Mouse (Mus musculus) ovary, postnatal 14 days (tissue): ENCODE results near the gene Plxna4.

Source experiments
- DNase-seq: peaks from one replicate; pipeline ENCODE4 v3.0.0; 2022; ENCODE audit warnings: low spot score

The Plxna4 gene

DNA sequence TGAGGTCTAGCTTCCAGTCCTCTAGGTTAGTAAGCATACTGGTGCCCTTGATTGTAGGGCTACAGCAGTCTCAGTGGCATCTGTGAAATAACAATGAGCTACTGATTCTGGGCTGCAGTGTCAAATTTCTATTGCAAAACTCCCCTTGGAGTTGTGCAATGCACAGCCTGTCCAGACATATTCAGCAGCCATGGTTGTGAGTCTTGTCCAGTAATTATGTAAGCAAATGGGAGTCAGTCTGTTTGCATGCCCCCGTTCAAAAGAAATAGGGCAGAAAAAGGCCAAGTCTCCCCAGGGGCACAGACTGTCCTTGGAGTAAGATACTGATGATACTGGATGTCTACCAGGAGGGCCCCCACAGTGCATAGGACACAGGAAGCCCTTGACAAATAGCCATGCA lies 420.3 kb downstream of the Plxna4 start:
- DNase-seq, result no peak

DNA sequence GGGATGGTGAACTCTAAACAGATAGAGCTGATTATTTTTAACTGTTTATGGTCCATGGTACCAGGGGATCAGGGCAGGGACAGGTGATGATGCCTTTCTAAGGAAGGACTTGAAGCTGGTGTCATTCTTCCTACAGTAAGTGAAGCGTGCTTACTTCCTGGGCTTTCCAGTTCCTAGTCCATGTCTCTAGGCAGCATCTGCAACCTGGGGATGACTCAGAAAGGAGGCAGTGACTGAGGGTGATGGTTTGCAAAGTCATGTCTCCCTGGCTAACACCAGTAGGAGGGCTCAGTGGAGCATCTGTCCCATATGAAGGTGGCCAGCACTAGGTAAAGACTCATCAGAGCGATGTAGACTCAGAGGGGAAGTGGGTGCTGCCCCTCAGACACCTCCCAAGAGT lies 427.6 kb downstream of the Plxna4 start:
- DNase-seq, result no peak

DNA sequence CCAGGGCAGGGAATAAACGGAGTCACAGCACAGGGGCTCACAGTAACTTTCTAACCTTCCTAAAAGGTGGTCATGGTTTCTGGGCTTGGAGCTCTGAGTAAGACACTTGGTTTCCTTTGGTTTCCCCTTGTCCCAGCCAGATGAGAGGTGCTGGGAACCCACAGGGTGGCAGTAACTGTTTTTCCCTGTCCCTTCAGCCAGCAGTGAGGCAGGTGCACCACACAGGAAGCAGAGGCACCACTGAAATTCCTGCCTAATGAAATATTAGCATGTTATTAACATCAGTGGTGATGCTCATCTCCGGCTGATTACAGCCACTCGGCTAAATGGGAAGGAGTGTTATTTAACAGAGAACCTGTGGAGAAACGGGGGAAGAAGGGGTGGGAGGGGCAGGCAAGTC lies 428.1 kb downstream of the Plxna4 start:
- DNase-seq, result no peak

DNA sequence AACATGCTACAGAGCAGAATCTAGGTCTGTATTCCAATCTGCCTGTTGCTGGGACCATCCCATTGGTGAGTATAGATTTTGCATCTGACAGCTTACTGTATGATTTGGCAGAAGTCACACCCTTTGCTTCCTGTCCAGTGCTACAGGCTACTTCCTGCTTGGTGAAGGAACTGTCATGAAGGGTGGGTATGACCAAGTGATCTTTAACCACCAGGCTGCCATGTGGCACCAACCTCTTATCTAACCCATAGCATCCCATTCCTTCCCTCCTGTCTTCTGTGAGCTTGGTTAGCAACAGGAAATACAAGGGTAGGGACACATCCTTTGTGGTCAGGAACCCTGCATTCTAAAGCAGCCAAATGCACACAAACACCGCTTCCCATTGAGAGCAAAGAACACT lies 429.6 kb downstream of the Plxna4 start:
- DNase-seq, result no peak

DNA sequence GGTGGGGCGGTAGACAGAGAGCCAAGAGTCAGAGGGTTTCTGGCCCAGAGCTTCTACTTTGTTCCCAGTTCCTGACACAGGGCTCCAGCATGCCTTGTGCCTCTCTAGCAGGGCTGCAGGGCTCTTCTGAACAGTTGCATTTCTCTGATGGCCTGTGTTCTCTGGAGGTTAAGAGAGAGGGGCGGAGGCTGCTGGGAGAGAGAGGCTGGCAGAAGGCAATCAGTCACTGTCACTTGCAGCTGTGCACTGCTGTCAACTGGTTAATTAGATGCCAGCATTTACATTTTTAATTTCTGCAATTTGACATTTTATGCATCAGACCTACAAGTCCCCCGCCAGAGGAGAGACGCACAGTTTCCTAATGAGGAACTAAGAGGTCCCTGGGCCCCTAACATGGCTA lies 434.8 kb downstream of the Plxna4 start:
- no peak for DNase-seq

DNA sequence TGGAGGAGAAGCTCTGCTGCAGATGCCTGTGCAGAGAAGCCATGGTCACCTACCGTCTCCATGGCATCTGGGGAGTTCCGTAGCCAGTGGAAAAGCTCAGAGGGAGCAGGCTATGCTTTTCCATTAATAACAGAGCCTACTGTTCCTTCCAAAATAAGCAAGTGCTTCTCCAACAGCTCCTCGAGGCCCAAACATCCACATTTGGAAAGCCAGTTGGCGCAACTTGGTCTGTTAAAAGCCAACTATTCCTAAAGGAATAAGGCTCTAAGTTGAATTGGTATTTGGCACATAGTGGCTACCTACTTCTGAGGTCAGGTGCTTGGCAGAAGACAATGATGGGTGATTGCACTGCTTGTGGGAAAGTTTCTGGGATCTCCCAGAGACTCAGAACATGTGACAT lies 437.2 kb downstream of the Plxna4 start:
- DNase-seq, result no peak

DNA sequence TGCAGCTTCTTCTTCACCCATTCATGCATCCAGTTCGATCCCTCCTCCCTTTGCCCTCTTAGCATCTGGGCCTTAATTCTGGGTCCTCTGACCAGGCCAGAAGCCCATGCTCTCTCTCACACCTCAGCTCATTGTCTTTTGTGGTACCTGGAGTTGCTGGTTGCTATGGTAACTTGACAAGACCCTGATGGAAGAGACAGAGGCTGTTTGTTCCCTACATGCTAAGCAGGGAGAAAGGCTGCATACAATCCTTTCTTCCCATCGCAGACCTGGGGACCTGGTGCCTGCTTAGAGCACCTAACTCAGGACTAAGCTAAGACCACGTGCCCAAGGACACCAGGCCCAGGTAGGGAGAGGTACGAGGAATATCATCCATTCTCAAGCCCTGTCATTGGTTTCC lies 443.2 kb downstream of the Plxna4 start:
- no peak for DNase-seq

DNA sequence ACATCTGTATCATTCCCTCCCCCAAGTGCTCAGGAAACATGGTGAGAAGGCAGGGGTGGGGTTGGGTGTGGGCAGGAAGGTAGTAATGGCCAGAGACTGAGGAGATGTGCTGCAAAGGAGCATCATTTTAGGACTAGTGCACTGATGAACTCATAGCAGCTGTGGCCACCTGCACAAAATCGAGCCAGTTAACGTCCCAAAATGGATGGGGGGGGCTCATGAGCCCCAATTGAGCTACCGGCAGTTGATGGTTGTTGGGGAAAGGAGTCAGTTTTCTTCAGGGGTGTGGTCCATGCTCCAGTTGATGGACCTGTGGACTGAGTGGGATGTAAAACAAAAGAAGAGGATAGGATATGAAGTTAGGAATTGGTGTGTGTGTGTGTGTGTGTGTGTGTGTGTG lies 448.5 kb downstream of the Plxna4 start:
- no peak for DNase-seq

DNA sequence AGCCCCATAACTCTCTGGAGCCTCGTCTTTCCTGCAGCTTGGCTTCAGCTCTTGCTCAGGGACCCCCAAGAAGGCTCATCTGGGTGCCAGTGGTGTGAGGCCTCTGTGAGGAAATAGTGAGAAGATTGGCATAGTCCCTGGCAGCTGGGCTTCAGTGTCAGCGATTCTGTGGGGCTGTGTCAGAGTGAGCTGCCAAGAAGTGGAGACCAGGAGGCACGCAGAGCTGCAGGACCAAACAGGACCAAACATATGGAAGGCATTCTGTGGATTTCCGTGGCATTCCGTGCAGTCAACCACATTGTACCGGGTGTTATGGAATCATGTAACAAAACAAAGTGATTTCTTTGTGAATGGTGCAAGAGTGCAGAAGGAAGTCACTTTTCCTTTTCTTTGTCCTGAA lies 461.1 kb downstream of the Plxna4 start:
- DNase-seq, result no peak

DNA sequence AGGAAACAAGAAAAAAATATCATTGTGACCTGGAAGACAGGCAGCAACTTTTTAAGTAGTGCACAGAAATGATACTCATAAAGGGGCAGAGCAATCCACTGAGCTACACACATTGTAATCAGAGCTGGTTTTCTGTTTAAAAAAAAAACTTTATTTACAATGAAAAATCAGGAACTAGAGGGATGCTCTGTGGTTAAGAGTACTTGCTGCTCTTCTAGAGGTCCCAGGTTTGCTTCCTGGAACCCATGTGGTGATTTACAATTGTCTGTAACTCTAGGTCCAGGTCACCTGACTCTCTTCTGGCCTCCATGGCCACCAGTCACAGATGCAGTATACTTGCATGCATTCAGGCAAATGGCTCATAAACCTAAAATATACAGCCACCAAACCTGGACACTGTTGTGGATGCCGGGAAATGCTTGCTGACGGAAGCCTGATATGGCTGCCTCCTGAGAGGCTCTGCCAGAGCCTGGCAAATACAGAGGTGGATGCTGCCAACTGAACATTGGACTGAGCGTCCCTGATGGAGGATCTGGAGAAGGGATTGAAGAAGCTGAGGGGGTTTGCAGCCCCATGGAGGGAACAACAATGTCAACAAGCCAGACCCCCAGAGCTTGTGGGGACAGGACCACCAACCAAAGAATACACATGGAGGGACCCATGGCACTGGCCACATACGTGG lies 465.3 kb downstream of the Plxna4 start:
- DNase-seq, result no peak

DNA sequence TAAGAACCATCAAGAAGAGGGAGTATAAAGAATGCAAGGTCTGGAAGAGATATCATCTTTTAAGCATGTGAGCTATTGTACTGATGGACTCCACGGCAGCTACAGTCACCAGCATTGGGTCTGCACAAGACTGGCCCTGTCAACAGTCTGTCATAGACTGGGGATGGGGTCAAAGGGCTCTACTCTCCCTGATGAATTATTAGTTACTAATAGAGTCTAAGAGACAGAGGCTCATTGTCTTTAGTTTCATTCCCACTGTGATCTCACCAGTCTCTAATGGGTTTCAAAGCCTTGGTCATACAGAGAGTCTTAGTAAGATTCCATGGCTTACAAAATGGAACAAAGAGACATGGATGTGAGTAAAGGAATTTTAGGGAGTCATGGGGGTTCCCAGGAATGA lies 467.1 kb downstream of the Plxna4 start:
- no peak for DNase-seq

DNA sequence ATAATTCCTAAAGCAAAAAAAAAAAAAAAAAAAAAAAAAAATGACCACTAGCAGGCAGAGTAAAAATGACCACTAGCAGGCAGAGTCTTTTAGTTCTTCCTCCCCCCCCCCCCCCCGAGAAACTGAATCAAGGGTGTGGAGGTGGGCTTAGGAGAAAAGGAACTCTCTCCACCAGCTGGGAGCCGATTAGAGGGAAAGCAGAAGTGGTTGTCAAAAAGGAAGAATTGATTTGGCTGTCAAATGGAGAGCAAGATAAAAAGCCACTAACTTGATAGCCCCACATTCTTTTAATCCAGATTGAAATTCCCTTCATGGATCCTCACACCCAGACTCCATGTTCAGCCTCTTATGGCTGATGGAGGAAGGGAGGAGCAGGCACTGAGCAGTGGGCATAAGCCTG lies 478.8 kb downstream of the Plxna4 start:
- DNase-seq, result no peak

DNA sequence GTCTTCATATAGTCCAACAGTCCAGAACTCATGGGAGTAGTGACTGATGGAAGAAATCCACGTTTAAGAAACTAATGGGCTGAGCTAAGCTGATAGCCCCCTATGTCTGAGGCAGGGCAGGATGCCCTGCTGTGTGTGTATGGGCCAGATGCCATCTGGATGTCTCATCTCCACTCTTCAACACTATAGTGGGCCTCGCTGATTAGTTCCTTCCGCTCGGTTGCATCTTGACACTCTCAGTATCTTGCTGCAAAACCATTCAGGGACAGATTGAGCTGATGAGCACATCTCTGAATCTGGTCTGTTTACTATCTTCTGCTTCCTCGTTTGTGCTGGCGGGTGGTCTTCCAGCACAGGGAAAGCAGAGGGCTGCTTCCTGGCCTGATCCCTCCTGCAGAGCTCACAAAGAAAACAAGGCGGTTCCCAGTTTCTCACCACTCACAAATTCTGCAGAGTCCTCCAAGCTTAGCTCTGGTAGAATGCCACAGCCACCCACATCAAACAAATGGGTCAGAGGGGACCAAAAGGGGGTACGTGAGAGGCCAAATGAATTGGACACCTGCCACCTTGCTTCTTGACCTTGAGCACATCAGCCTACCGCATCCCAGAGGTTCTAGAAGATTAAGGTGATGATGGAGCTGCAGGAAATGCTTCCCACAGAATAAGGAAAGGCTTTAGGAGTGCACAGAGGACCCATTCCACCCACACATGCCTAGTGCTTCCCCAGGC lies 482.3 kb downstream of the Plxna4 start:
- DNase-seq, result no peak
